Mouse (Mus musculus) cortical plate, adult 2 months (tissue): ENCODE data around the gene Sncb.

Source experiments
- CTCF ChIP-seq: fragments of 200-500 bp; IDR thresholded peaks from 2 replicates; pipeline ENCODE4 v1.5.1; 2011; ENCODE audit warnings: mild to moderate bottlenecking, control low read depth, low read length; ENCODE audit not compliant: insufficient read depth; ENCODE audit errors: extremely low read depth
- POLR2A ChIP-seq: fragments of 200-500 bp; IDR thresholded peaks from 2 replicates; pipeline ENCODE4 v1.6.1; 2011; ENCODE audit warnings: mild to moderate bottlenecking, low read length, control low read depth; ENCODE audit not compliant: insufficient read depth; ENCODE audit errors: extremely low read depth

GRCm38 (mm10) chr13:54794843-54795242, 28.4 kb upstream of the Sncb start:
- TF ChIP-seq POLR2A (no peak), CTCF (peak; percentile 18; the same call in 1 of the 2 replicates)
